16 mouse cellular contexts compared by ENCODE assay signal in genomic region chr11:108295373-108295772, GRCm38 (mm10). TPM values are rescaled to one million over a fixed set of nuclear protein-coding genes. Genes with fewer than 3 reads are reported as not detected.
"Had no signal": no experiment of that assay in that cellular context is flagged by ENCODE, and none has a peak within 500 bp of the region (broad histone marks: within the 10 kb centered on the region; RNA-seq: fewer than 3 reads in every experiment).

No protein-coding gene starts in this region.

- H3K9ac ChIP-seq: kidney, embryonic 15.5 days; limb, embryonic 12.5 days; lung, embryonic 14.5 days; midbrain, embryonic 15.5 days; neural tube, embryonic 12.5 days had no signal

- H3K4me3 ChIP-seq: kidney, embryonic 15.5 days; limb, embryonic 12.5 days; midbrain, embryonic 10.5 days; midbrain, embryonic 15.5 days; neural tube, embryonic 12.5 days had no signal

- H3K4me2 ChIP-seq: kidney, embryonic 15.5 days; limb, embryonic 12.5 days; lung, embryonic 14.5 days; midbrain, embryonic 15.5 days; neural tube, embryonic 12.5 days had no signal

- DNase-seq: kidney, adult 2 months; kidney, postnatal 25 days; lung, embryonic 14.5 days; lung, postnatal 10 days; lung, postnatal 4 days; right cerebral cortex, adult 18-20 months; right cerebral cortex, postnatal 25 days; thymus, adult 18-20 months; thymus, postnatal 14 days had no signal

- H3K27me3 ChIP-seq: kidney, embryonic 15.5 days; limb, embryonic 12.5 days; midbrain, embryonic 15.5 days; neural tube, embryonic 12.5 days had no signal

- H3K9me3 ChIP-seq: kidney, embryonic 15.5 days; limb, embryonic 12.5 days; midbrain, embryonic 10.5 days; midbrain, embryonic 15.5 days; neural tube, embryonic 12.5 days had no signal

- H3K4me1 ChIP-seq: neural tube, embryonic 12.5 days had no signal

- H3K36me3 ChIP-seq: kidney, embryonic 15.5 days; limb, embryonic 12.5 days; midbrain, embryonic 10.5 days; midbrain, embryonic 15.5 days; neural tube, embryonic 12.5 days had no signal

- ATAC-seq: intestine, embryonic 16.5 days; midbrain, embryonic 15.5 days had no signal

- H3K27ac ChIP-seq: kidney, embryonic 15.5 days; limb, embryonic 12.5 days; midbrain, embryonic 10.5 days; midbrain, embryonic 15.5 days; neural tube, embryonic 12.5 days had no signal

RNA-seq across cellular contexts. Expression of gene Apoh, which starts 47.8 kb away (rescaled TPM):
- total RNA-seq: monocyte, adult 5-6 weeks had no signal
- polyA plus RNA-seq: kidney, adult 2 months; limb, embryonic 12.5 days; midbrain, embryonic 10.5 days; neural tube, embryonic 12.5 days had no signal
